9 mouse cellular contexts compared by ENCODE assay signal in genomic region chr2:154567766-154568165, GRCm38 (mm10). TPM values are rescaled to one million over a fixed set of nuclear protein-coding genes. Genes with fewer than 3 reads are reported as not detected.
DNase-seq lines count a peak whose midpoint lies in the region; ATAC-seq lines count a peak whose summit lies in the region.
"Had no signal": no experiment of that assay in that cellular context is flagged by ENCODE, and none has a peak within 500 bp of the region (broad histone marks: within the 10 kb centered on the region; RNA-seq: fewer than 3 reads in every experiment).

No protein-coding gene starts in this region.

- no peak for ATAC-seq in heart, embryonic 11.5 days (replicated peaks; ENCODE audit: insufficient number of reproducible peaks, low FRiP score, low TSS enrichment)
- no peak for ATAC-seq in embryonic facial prominence, embryonic 11.5 days (replicated peaks; ENCODE audit: insufficient number of reproducible peaks, low FRiP score, low TSS enrichment, low read depth)
- ATAC-seq in intestine, embryonic 16.5 days: no peak

- peaks cover 17% of the 10 kb centered on the region for H3K4me1 ChIP-seq in heart, embryonic 11.5 days (ENCODE audit: control insufficient read depth, insufficient read depth, low read length)
- peaks cover 11% of the 10 kb centered on the region for H3K4me1 ChIP-seq in embryonic facial prominence, embryonic 11.5 days (ENCODE audit: control insufficient read depth, insufficient read depth, low read length)
- H3K4me1 ChIP-seq in intestine, embryonic 16.5 days (ENCODE audit: control insufficient read depth, insufficient read depth, low read length): peaks cover 31% of the 10 kb centered on the region

- 0 out of 2 replicates have a peak, but pooled peaks cover 5% of the 10 kb centered on the region for H3K36me3 ChIP-seq in heart, embryonic 11.5 days (ENCODE audit: control insufficient read depth, insufficient read depth, low read length)
- H3K36me3 ChIP-seq in embryonic facial prominence, embryonic 11.5 days (replicated peaks; ENCODE audit: control insufficient read depth, insufficient read depth, low read depth, low read length): peaks cover 5% of the 10 kb centered on the region; the same call in 1 of the 2 replicates
- 0 out of 2 replicates have a peak, but pooled peaks cover 2% of the 10 kb centered on the region for H3K36me3 ChIP-seq in intestine, embryonic 16.5 days (ENCODE audit: control insufficient read depth, insufficient read depth, low read length)

- H3K27me3 ChIP-seq in heart, embryonic 11.5 days (ENCODE audit: control insufficient read depth, insufficient read depth, low read length): no peaks in the 10 kb centered on the region
- H3K27me3 ChIP-seq in embryonic facial prominence, embryonic 11.5 days (ENCODE audit: control insufficient read depth, insufficient read depth, low read length): no peaks in the 10 kb centered on the region
- no peaks in the 10 kb centered on the region for H3K27me3 ChIP-seq in intestine, embryonic 16.5 days (replicated peaks; ENCODE audit: control insufficient read depth, insufficient read depth, low read length)

- no peak overlapping the region for H3K9ac ChIP-seq in heart, embryonic 11.5 days (ENCODE audit: low read depth, low read length)
- H3K9ac ChIP-seq in embryonic facial prominence, embryonic 11.5 days (replicated peaks; ENCODE audit: low read length): peak overlapping the region; percentile 89
- H3K9ac ChIP-seq in intestine, embryonic 16.5 days (ENCODE audit: low read depth, low read length): peak overlapping the region; percentile 41; the same call in 1 of the 2 replicates

- H3K9me3 ChIP-seq in heart, embryonic 11.5 days (replicated peaks; ENCODE audit: control insufficient read depth, low read length): no peaks in the 10 kb centered on the region
- no peaks in the 10 kb centered on the region for H3K9me3 ChIP-seq in embryonic facial prominence, embryonic 11.5 days (replicated peaks; ENCODE audit: control insufficient read depth, low read length)
- no peaks in the 10 kb centered on the region for H3K9me3 ChIP-seq in intestine, embryonic 16.5 days (ENCODE audit: control insufficient read depth, low read length)

- peak overlapping the region; percentile 83 for H3K4me2 ChIP-seq in heart, embryonic 11.5 days
- peak overlapping the region; percentile 83 for H3K4me2 ChIP-seq in embryonic facial prominence, embryonic 11.5 days (ENCODE audit: low read depth, low read length)
- H3K4me2 ChIP-seq in intestine, embryonic 16.5 days (ENCODE audit: low read depth, low read length): peak overlapping the region; percentile 72

- 80% methylated on average over 2 of the region's 2 CpGs for WGBS in heart, embryonic 11.5 days (ENCODE audit: insufficient replicate concordance)
- WGBS in embryonic facial prominence, embryonic 11.5 days: 78% methylated on average over 2 of the region's 2 CpGs
- 64% methylated on average over 2 of the region's 2 CpGs for WGBS in intestine, embryonic 16.5 days

- DNase-seq in heart, postnatal 10 days: no peak
- DNase-seq in embryonic facial prominence, embryonic 11.5 days (ENCODE audit: low spot score): no peak
- DNase-seq in lung, postnatal 4 days: peak; percentile 45 to 67
- DNase-seq in gastrocnemius, postnatal 4 days (ENCODE audit: low spot score in 2 of 2): no peak
- no peak for DNase-seq in testis, postnatal 14 days (ENCODE audit: low spot score)
- no peak for DNase-seq in retina, postnatal 1 day

- intact Hi-C loops in heart, postnatal 10 days (cut with DNase I): no loop called here

- H3K4me3 ChIP-seq in heart, embryonic 11.5 days (ENCODE audit: low read depth, low read length): peak overlapping the region; percentile 80; the same call in 1 of the 2 replicates
- H3K4me3 ChIP-seq in embryonic facial prominence, embryonic 11.5 days (ENCODE audit: low read depth, low read length): peak overlapping the region; percentile 86
- peak overlapping the region; percentile 77 for H3K4me3 ChIP-seq in intestine, embryonic 16.5 days (ENCODE audit: low read length)

- H3K27ac ChIP-seq in heart, embryonic 11.5 days (ENCODE audit: low read depth, low read length): peak overlapping the region; percentile 22; the same call in 1 of the 2 replicates
- peak overlapping the region; percentile 87; the same call in 1 of the 2 replicates for H3K27ac ChIP-seq in embryonic facial prominence, embryonic 11.5 days (replicated peaks; ENCODE audit: low read depth, low read length)
- peak overlapping the region; percentile 76 for H3K27ac ChIP-seq in intestine, embryonic 16.5 days (ENCODE audit: low read length)

RNA-seq across cellular contexts. Expression of gene E2f1, which starts 1.9 kb away (rescaled TPM):
- polyA plus RNA-seq in heart, embryonic 11.5 days (2014; fragmentation: Nextera tagmentation; extraction: Ambion mirVana): 6.5 and 7.8 TPM in 2 replicates
- total RNA-seq in heart, postnatal 10 days (2021): 10 to 100 TPM; 10.2 to 10.4 TPM
- 7.2 and 8.6 TPM in 2 replicates for polyA plus RNA-seq in embryonic facial prominence, embryonic 11.5 days (2014; fragmentation: Nextera tagmentation; extraction: Ambion mirVana)
- 5.8 and 9.5 TPM in 2 replicates for polyA plus RNA-seq in intestine, embryonic 16.5 days (2015; fragmentation: Nextera tagmentation; extraction: Ambion mirVana)
- 10 to 100 TPM; 16.6 TPM for total RNA-seq in gastrocnemius, postnatal 4 days (2021)

RNA-seq across cellular contexts. Expression of gene Necab3, which starts 9.1 kb away (rescaled TPM):
- polyA plus RNA-seq in heart, embryonic 11.5 days (2014; fragmentation: Nextera tagmentation; extraction: Ambion mirVana): 1.2 and 1.4 TPM in 2 replicates
- 1 to 10 TPM; 1.3 to 1.8 TPM for total RNA-seq in heart, postnatal 10 days (2021)
- polyA plus RNA-seq in embryonic facial prominence, embryonic 11.5 days (2014; fragmentation: Nextera tagmentation; extraction: Ambion mirVana): 1.7 and 2.2 TPM in 2 replicates
- 1.4 and 1.6 TPM in 2 replicates for polyA plus RNA-seq in intestine, embryonic 16.5 days (2015; fragmentation: Nextera tagmentation; extraction: Ambion mirVana)
- total RNA-seq in gastrocnemius, postnatal 4 days (2021): 1 to 10 TPM; 1.8 to 2.1 TPM

RNA-seq across cellular contexts. Expression of gene Actl10, which starts 16.2 kb away (rescaled TPM):
- not detected in 2 replicates for polyA plus RNA-seq in heart, embryonic 11.5 days (2014; fragmentation: Nextera tagmentation; extraction: Ambion mirVana)
- total RNA-seq in heart, postnatal 10 days (2021): under 1 TPM in 1 of 2 experiments, not detected in 1; 0.22 TPM
- polyA plus RNA-seq in embryonic facial prominence, embryonic 11.5 days (2014; fragmentation: Nextera tagmentation; extraction: Ambion mirVana): not detected in 2 replicates
- 0.09 TPM in 1 of 2 replicates, not detected in the other for polyA plus RNA-seq in intestine, embryonic 16.5 days (2015; fragmentation: Nextera tagmentation; extraction: Ambion mirVana)
- total RNA-seq in gastrocnemius, postnatal 4 days (2021): under 1 TPM; 0.25 to 0.29 TPM
- total RNA-seq: hematopoietic stem cell, adult 5-6 weeks had no signal

RNA-seq across cellular contexts. Expression of gene 1700003F12Rik, which starts 20.9 kb away (rescaled TPM):
- polyA plus RNA-seq in heart, embryonic 11.5 days (2014; fragmentation: Nextera tagmentation; extraction: Ambion mirVana): 0.89 and 1.4 TPM in 2 replicates
- under 1 TPM; 0.38 to 0.40 TPM for total RNA-seq in heart, postnatal 10 days (2021)
- 0.96 and 1.5 TPM in 2 replicates for polyA plus RNA-seq in embryonic facial prominence, embryonic 11.5 days (2014; fragmentation: Nextera tagmentation; extraction: Ambion mirVana)
- polyA plus RNA-seq in intestine, embryonic 16.5 days (2015; fragmentation: Nextera tagmentation; extraction: Ambion mirVana): 0.46 TPM in 1 of 2 replicates, not detected in the other
- under 1 TPM; 0.44 to 0.80 TPM for total RNA-seq in gastrocnemius, postnatal 4 days (2021)
- total RNA-seq: hematopoietic stem cell, adult 5-6 weeks had no signal

RNA-seq across cellular contexts. Expression of gene Pxmp4, which starts 35.7 kb away (rescaled TPM):
- 21.4 and 23.5 TPM in 2 replicates for polyA plus RNA-seq in heart, embryonic 11.5 days (2014; fragmentation: Nextera tagmentation; extraction: Ambion mirVana)
- total RNA-seq in heart, postnatal 10 days (2021): 10 to 100 TPM; 25.7 to 26.8 TPM
- polyA plus RNA-seq in embryonic facial prominence, embryonic 11.5 days (2014; fragmentation: Nextera tagmentation; extraction: Ambion mirVana): 13.6 and 15.8 TPM in 2 replicates
- 41.2 and 41.9 TPM in 2 replicates for polyA plus RNA-seq in intestine, embryonic 16.5 days (2015; fragmentation: Nextera tagmentation; extraction: Ambion mirVana)
- total RNA-seq in gastrocnemius, postnatal 4 days (2021): 10 to 100 TPM; 15.7 to 20.9 TPM

Comparison
In these comparisons a context has a peak if more than half of its experiments do, and no peak if none do; other contexts are left out.
1. H3K27ac ChIP-seq: peak in every context shown above with its lines; median percentile 87 in embryonic facial prominence, embryonic 11.5 days; 76 in intestine, embryonic 16.5 days; 22 in heart, embryonic 11.5 days.
2. DNase-seq: peak in lung, postnatal 4 days (2 of 2); none in heart, postnatal 10 days (0 of 2), embryonic facial prominence, embryonic 11.5 days (single experiment), gastrocnemius, postnatal 4 days (0 of 2), testis, postnatal 14 days (single experiment) and retina, postnatal 1 day (single experiment).
3. Peak in every context shown above with its lines, with median percentiles within 50 percentile points of each other: H3K4me2 ChIP-seq and H3K4me3 ChIP-seq.